Comparison of ENCODE assay signal across 12 mouse cellular contexts in genomic region chr1:39349001-39349400, GRCm38 (mm10). TPM values are rescaled to one million over a fixed set of nuclear protein-coding genes. Genes with fewer than 3 reads are reported as not detected.
DNase-seq lines count a peak whose midpoint lies in the region; ATAC-seq and TF ChIP-seq lines count a peak whose summit lies in the region.
"Had no signal": no experiment of that assay in that cellular context is flagged by ENCODE, and none has a peak within 500 bp of the region (broad histone marks: within the 10 kb centered on the region; RNA-seq: fewer than 3 reads in every experiment).

No protein-coding gene starts in this region.

- no peaks in the 10 kb centered on the region for H3K27me3 ChIP-seq in forebrain, postnatal 0 days (ENCODE audit: insufficient read depth, low read length)
- H3K27me3 ChIP-seq in forebrain, embryonic 10.5 days (ENCODE audit: poor library complexity, severe bottlenecking) = no peaks in the 10 kb centered on the region
- no peaks in the 10 kb centered on the region for H3K27me3 ChIP-seq in thymus, adult 2 months (ENCODE audit: control insufficient read depth, insufficient read depth, low read length)
- H3K27me3 ChIP-seq: lung, embryonic 15.5 days; neural tube, embryonic 15.5 days had no signal

- no peak for TF ChIP-seq CTCF in forebrain, postnatal 0 days (IDR thresholded peaks at IDR 0.05; ENCODE audit: low read depth)
- TF ChIP-seq CTCF in layer of hippocampus, adult 2 months (conservative IDR thresholded peaks at IDR 0.05) = no peak
- no peak for TF ChIP-seq CTCF in thymus, adult 2 months (IDR thresholded peaks at IDR 0.05; ENCODE audit: borderline replicate concordance, control insufficient read depth, extremely low read depth, insufficient read depth, low read length, poor library complexity)

- 64% methylated on average over 1 of the region's 1 CpGs for WGBS in forebrain, postnatal 0 days
- WGBS in forebrain, embryonic 10.5 days = 76% methylated on average over 1 of the region's 1 CpGs
- 94% methylated on average over 1 of the region's 1 CpGs for WGBS in thymus, adult 2 months

- no peak for TF ChIP-seq POLR2A in thymus, adult 2 months (IDR thresholded peaks at IDR 0.05; ENCODE audit: control insufficient read depth, extremely low read depth, insufficient read depth, low read length, poor library complexity)

- no peaks in the 10 kb centered on the region for H3K9me3 ChIP-seq in forebrain, postnatal 0 days (ENCODE audit: low read length)
- H3K9me3 ChIP-seq in forebrain, embryonic 10.5 days = no peaks in the 10 kb centered on the region
- H3K9me3 ChIP-seq: heart, embryonic 13.5 days; lung, embryonic 15.5 days; neural tube, embryonic 15.5 days had no signal

- DNase-seq in forebrain, postnatal 0 days = peak; percentile 35
- DNase-seq in forebrain, embryonic 10.5 days (ENCODE audit: extremely low spot score, low spot score) = no peak
- DNase-seq in right cerebral cortex, adult 2 months (ENCODE audit: low spot score in 2 of 2) = peak; percentile 65 to 67
- no peak for DNase-seq in right cerebral cortex, postnatal 36 days (ENCODE audit: low spot score in 2 of 2)
- DNase-seq in layer of hippocampus, adult 2 months (ENCODE audit: low spot score in 2 of 2) = peak; percentile 70 to 78
- DNase-seq in thymus, adult 2 months = no peak
- no peak for DNase-seq in embryo, embryonic 9.5 days (ENCODE audit: extremely low spot score)
- DNase-seq in adrenal gland, postnatal 10 days = no peak
- DNase-seq: kidney, postnatal 4 days had no signal

- no peaks in the 10 kb centered on the region for H3K36me3 ChIP-seq in forebrain, postnatal 0 days (ENCODE audit: insufficient read depth)
- H3K36me3 ChIP-seq in forebrain, embryonic 10.5 days (replicated peaks) = no peaks in the 10 kb centered on the region
- no peaks in the 10 kb centered on the region for H3K36me3 ChIP-seq in thymus, adult 2 months (ENCODE audit: control insufficient read depth, insufficient read depth, low read length)
- H3K36me3 ChIP-seq: heart, embryonic 13.5 days; lung, embryonic 15.5 days had no signal

- no peaks in the 10 kb centered on the region for H3K4me1 ChIP-seq in forebrain, postnatal 0 days (ENCODE audit: insufficient read depth)
- H3K4me1 ChIP-seq in forebrain, embryonic 10.5 days = no peaks in the 10 kb centered on the region
- H3K4me1 ChIP-seq in thymus, adult 2 months (replicated peaks; ENCODE audit: control insufficient read depth, insufficient read depth, low read length) = peaks cover 8% of the 10 kb centered on the region
- H3K4me1 ChIP-seq: lung, embryonic 15.5 days; neural tube, embryonic 15.5 days had no signal

- H3K9ac ChIP-seq in forebrain, postnatal 0 days = no peak overlapping the region
- H3K9ac ChIP-seq: heart, embryonic 13.5 days; lung, embryonic 15.5 days; neural tube, embryonic 15.5 days had no signal

- no peak overlapping the region for H3K4me2 ChIP-seq in forebrain, postnatal 0 days (ENCODE audit: low read depth)
- H3K4me2 ChIP-seq: heart, embryonic 13.5 days; lung, embryonic 15.5 days; neural tube, embryonic 15.5 days had no signal

- no peak overlapping the region for H3K4me3 ChIP-seq in forebrain, postnatal 0 days (ENCODE audit: low read depth, low read length)
- no peak overlapping the region for H3K4me3 ChIP-seq in forebrain, embryonic 10.5 days
- no peak overlapping the region for H3K4me3 ChIP-seq in layer of hippocampus, adult 2 months
- H3K4me3 ChIP-seq in thymus, adult 2 months (ENCODE audit: control insufficient read depth, insufficient read depth, low read length) = no peak overlapping the region
- H3K4me3 ChIP-seq: heart, embryonic 13.5 days; lung, embryonic 15.5 days; neural tube, embryonic 15.5 days had no signal

- no peak for ATAC-seq in forebrain, postnatal 0 days

- H3K27ac ChIP-seq in forebrain, postnatal 0 days (ENCODE audit: low read depth, low read length) = no peak overlapping the region
- H3K27ac ChIP-seq in forebrain, embryonic 10.5 days = no peak overlapping the region
- peak overlapping the region; percentile 43 for H3K27ac ChIP-seq in layer of hippocampus, adult 2 months
- no peak overlapping the region for H3K27ac ChIP-seq in thymus, adult 2 months (ENCODE audit: control insufficient read depth, insufficient read depth, low read length)
- H3K27ac ChIP-seq: heart, embryonic 13.5 days; lung, embryonic 15.5 days; neural tube, embryonic 15.5 days had no signal

RNA-seq across cellular contexts. Expression of gene Rpl31, which starts 18.6 kb away (rescaled TPM):
- 428 and 702 TPM in 2 replicates for total RNA-seq in forebrain, postnatal 0 days (2014; rRNA removed)
- 365 and 471 TPM in 2 replicates for polyA plus RNA-seq in forebrain, postnatal 0 days (2015; fragmentation: Nextera tagmentation; extraction: Ambion mirVana)
- polyA plus RNA-seq in forebrain, embryonic 10.5 days (2016; fragmentation: Nextera tagmentation; extraction: Ambion mirVana) = 491 and 499 TPM in 2 replicates
- total RNA-seq in layer of hippocampus, adult 2 months (2021) = 100 to 1,000 TPM; 538 to 549 TPM
- polyA plus RNA-seq in thymus, adult 2 months (2012; rRNA removed) = 336 and 375 TPM in 2 replicates
- 100 to 1,000 TPM; 867 to 928 TPM for total RNA-seq in adrenal gland, postnatal 10 days (2021)

Comparison
In these comparisons a context has a peak if more than half of its experiments do, and no peak if none do; other contexts are left out.
1. DNase-seq: peak in forebrain, postnatal 0 days (single experiment), right cerebral cortex, adult 2 months (2 of 2) and layer of hippocampus, adult 2 months (2 of 2); none in forebrain, embryonic 10.5 days (single experiment), right cerebral cortex, postnatal 36 days (0 of 2), thymus, adult 2 months (single experiment), embryo, embryonic 9.5 days (single experiment) and adrenal gland, postnatal 10 days (single experiment).